Mouse (Mus musculus) c-Kit-positive CD71-positive TER-119-positive erythroid progenitor cells, embryonic 14.5 days (primary cell): ENCODE measurements around the gene Gm6880.
"Not testable (repeated sequence)": the region's sequence is repeated elsewhere in the genome, so short reads cannot be mapped to it uniquely, and the experiment has no call there.

Experiments used
- DNase-seq: peaks from one replicate; pipeline ENCODE4 v3.0.0-alpha.2; 2013; ENCODE audit warnings: low spot score

The Gm6880 gene

DNA sequence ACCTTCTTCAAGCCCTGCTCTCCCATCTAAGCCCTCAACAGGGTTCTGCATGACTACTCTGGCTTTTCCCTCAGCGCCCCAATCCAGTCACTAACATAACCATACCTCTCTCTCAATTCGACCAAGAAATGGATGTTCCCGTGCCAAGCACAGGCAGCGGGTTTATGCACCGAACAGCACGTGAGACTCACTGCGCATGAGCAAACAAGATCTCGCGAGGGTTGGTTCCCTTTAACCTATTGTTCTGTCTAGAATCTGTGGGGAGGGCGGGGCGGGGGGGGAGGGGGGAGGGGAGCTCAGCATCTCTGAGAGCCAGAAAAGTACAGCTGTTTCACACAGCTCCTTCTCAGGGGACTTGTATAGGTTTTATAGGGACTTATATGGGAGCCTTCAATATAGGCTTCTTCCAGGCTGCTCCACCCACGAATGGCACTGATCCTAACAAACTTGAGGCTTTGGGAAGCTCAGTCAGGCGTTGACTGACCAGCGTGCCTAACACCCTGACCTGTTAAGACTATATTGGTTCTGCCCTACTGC is at the start of gene Gm6880:
Gm6880 (minus strand) TSS at position 51 of the 537 bp plus-strand sequence.
- DNase-seq = not testable (repeated sequence)

DNA sequence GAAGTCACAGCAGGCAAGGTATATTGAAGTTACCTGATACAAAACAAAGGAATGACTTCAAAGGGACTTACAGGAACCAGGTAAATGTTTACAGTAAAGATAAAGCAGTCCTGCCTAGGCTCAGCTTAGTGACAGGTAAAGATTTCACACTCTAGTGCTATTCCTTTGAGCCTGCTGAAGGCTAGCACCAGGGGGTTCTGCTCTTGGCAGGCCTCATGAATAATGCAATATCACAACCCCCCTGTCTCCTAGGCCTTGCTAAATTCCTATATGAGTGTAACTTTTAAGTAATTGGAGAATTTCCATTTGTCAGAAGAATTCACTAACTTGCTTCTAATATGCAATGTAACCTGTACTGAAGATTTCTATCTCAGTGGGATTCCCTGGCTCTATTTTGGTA is 36.3 kb upstream of the Gm6880 start:
- not testable (repeated sequence) for DNase-seq

DNA sequence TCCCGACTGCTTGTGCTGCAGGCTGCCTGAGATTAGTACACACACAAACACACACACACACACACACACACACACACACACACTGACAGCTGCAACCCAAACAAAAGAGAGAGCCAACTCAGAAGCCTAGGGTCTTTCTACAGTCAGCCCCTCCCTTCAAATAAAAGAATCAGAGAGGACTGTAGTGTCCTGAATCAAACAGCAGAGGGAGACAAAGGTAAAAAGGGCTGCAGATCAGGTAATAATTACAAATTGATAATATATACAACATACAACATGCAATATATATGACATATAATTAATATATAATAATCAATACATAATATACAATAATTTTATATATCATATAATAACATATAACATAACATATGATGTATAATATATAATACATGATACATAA is 15.9 kb upstream of the Gm6880 start:
- no peak for DNase-seq

- peak; percentile 31 for DNase-seq
Measured at GRCm38 (mm10) chrX:74452773-74453172, 28.4 kb downstream of the Gm6880 start.

DNA sequence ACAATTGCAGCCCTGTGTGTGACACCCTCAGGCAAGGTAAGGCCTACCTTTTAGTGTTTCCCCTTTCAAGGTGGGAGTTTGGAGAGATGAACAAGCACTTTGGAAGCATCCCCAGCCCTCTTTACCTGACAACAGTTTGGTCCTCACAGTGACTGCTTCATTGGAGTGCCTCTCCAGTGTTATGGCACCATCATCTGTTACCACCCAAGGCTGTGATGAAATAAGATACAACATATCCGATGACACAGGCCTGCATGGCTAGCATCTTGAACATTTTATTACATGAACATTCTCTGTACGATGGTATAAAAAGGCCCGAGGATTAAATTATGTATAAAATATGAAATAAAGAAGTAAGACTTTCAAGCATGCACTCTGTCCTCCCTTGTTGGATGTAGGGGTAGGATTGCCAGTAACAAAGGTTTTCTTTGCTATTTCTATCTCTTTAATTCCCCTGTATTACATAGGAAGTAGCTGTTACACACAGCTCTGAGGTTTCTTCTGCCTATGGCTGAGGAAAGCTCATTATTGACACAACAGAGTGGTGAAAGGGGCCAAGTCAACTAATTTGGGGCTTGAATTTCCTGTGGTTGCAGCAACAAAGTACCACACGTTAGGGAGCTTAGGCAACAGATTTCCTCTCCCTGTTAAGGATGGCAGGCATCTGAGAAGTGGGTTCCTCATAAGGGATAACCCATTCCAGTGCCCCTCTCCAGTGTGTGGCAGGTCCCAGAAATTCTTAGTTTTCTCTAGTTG is 29.9 kb downstream of the Gm6880 start:
- no peak for DNase-seq
